26 mouse cellular contexts compared by ENCODE assay signal in the genomic region with DNA sequence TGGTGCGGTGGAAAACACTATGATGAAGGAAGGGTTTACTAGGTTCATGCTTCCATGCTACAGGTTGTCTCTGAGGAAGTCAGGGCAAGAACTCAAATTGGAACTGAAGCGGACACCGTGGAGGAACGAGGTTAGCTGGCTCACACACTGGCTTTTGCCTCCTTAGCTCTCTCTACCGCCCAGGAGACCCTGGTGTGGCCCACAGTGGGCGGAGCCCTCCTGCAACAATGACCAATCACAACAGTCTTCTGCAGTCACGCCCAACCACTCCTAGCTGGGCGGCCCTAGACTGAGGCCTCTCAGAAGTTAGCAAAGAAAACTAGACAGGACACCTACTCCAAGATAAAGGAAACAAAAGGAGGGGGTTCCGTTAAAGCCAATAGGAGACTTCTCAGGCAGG. TPM values are rescaled to one million over a fixed set of nuclear protein-coding genes. Genes with fewer than 3 reads are reported as not detected.
DNase-seq lines count a peak whose midpoint lies in the region; ATAC-seq lines count a peak whose summit lies in the region.
"Had no signal": no experiment of that assay in that cellular context is flagged by ENCODE, and none has a peak within 500 bp of the region (broad histone marks: within the 10 kb centered on the region; RNA-seq: fewer than 3 reads in every experiment).

No protein-coding gene starts in this region.

- H3K27me3 ChIP-seq in midbrain, embryonic 11.5 days (ENCODE audit: control insufficient read depth, insufficient read depth, low read length): no peaks in the 10 kb centered on the region
- H3K27me3 ChIP-seq in midbrain, embryonic 15.5 days (replicated peaks): no peaks in the 10 kb centered on the region
- H3K27me3 ChIP-seq in liver, embryonic 11.5 days (replicated peaks; ENCODE audit: control insufficient read depth, insufficient read depth, low read length): no peaks in the 10 kb centered on the region
- H3K27me3 ChIP-seq: embryonic facial prominence, embryonic 13.5 days; heart, embryonic 13.5 days; neural tube, embryonic 13.5 days had no signal

- no peaks in the 10 kb centered on the region for H3K36me3 ChIP-seq in midbrain, embryonic 11.5 days (ENCODE audit: control insufficient read depth, insufficient read depth, low read length)
- 0 out of 2 replicates have a peak, but pooled peaks cover 4% of the 10 kb centered on the region for H3K36me3 ChIP-seq in midbrain, embryonic 15.5 days (replicated peaks)
- H3K36me3 ChIP-seq in liver, embryonic 11.5 days (ENCODE audit: control insufficient read depth, insufficient read depth, low read length): no peaks in the 10 kb centered on the region
- H3K36me3 ChIP-seq: limb, embryonic 10.5 days had no signal

- ATAC-seq in midbrain, embryonic 11.5 days (ENCODE audit: low FRiP score): no peak
- ATAC-seq in midbrain, embryonic 15.5 days (replicated peaks): no peak
- peak; percentile 88 for ATAC-seq in liver, embryonic 11.5 days (replicated peaks; ENCODE audit: low FRiP score)
- ATAC-seq: forebrain, embryonic 14.5 days; midbrain, embryonic 16.5 days had no signal

- no peak overlapping the region for H3K4me2 ChIP-seq in midbrain, embryonic 11.5 days
- no peak overlapping the region for H3K4me2 ChIP-seq in midbrain, embryonic 15.5 days
- no peak overlapping the region for H3K4me2 ChIP-seq in liver, embryonic 11.5 days
- H3K4me2 ChIP-seq: embryonic facial prominence, embryonic 13.5 days; heart, embryonic 13.5 days; neural tube, embryonic 13.5 days had no signal

- no peak overlapping the region for H3K4me3 ChIP-seq in midbrain, embryonic 11.5 days (ENCODE audit: low read depth, low read length)
- H3K4me3 ChIP-seq in midbrain, embryonic 15.5 days: no peak overlapping the region
- H3K4me3 ChIP-seq in liver, embryonic 11.5 days (ENCODE audit: low read depth, low read length): no peak overlapping the region
- H3K4me3 ChIP-seq: embryonic facial prominence, embryonic 13.5 days; erythroblast, embryonic 14.5 days; heart, embryonic 13.5 days; limb, embryonic 10.5 days; myocyte; neural tube, embryonic 13.5 days had no signal

- peak; percentile 31 for DNase-seq in midbrain, embryonic 11.5 days (ENCODE audit: low spot score, missing footprints)
- DNase-seq in R1 (ENCODE audit: low read depth, low spot score): peak; percentile 90
- DNase-seq in liver, embryonic 11.5 days (ENCODE audit: low spot score): no peak
- no peak for DNase-seq in cerebellum, adult 11-12 months
- no peak for DNase-seq in left cerebral cortex, postnatal 25 days (ENCODE audit: low spot score in 2 of 2)
- no peak for DNase-seq in adrenal gland, postnatal 25 days
- DNase-seq: adrenal gland, postnatal 14 days; cerebellum, adult 11 months; cerebellum, postnatal 10 days; heart, postnatal 14 days; kidney, adult 8-10 months; kidney, postnatal 10 days; lung, postnatal 4 days; retina, postnatal 1 day; right cerebral cortex, postnatal 25 days; spleen, adult 18-20 months; thymus, postnatal 25 days had no signal

- no peaks in the 10 kb centered on the region for H3K9me3 ChIP-seq in midbrain, embryonic 11.5 days (ENCODE audit: control insufficient read depth, low read length)
- H3K9me3 ChIP-seq in midbrain, embryonic 15.5 days: no peaks in the 10 kb centered on the region
- no peaks in the 10 kb centered on the region for H3K9me3 ChIP-seq in liver, embryonic 11.5 days (ENCODE audit: control insufficient read depth, low read length)
- H3K9me3 ChIP-seq: heart, embryonic 13.5 days; limb, embryonic 10.5 days; neural tube, embryonic 13.5 days had no signal

- H3K27ac ChIP-seq in midbrain, embryonic 11.5 days (ENCODE audit: low read depth, low read length): no peak overlapping the region
- H3K27ac ChIP-seq in midbrain, embryonic 15.5 days: no peak overlapping the region
- no peak overlapping the region for H3K27ac ChIP-seq in liver, embryonic 11.5 days (ENCODE audit: low read depth, low read length)
- H3K27ac ChIP-seq: embryonic facial prominence, embryonic 13.5 days; heart, embryonic 13.5 days; limb, embryonic 10.5 days; neural tube, embryonic 13.5 days had no signal

- H3K9ac ChIP-seq in midbrain, embryonic 11.5 days (ENCODE audit: low read length): no peak overlapping the region
- no peak overlapping the region for H3K9ac ChIP-seq in midbrain, embryonic 15.5 days
- H3K9ac ChIP-seq in liver, embryonic 11.5 days (ENCODE audit: low read depth, low read length): no peak overlapping the region
- H3K9ac ChIP-seq: embryonic facial prominence, embryonic 13.5 days; heart, embryonic 13.5 days; neural tube, embryonic 13.5 days had no signal

- intact Hi-C loops in left cerebral cortex, postnatal 25 days (cut with DNase I): no loop called here

- WGBS in midbrain, embryonic 11.5 days: 75% methylated on average over 9 of the region's 9 CpGs
- WGBS in midbrain, embryonic 15.5 days: 73% methylated on average over 9 of the region's 9 CpGs
- 64% methylated on average over 9 of the region's 9 CpGs for WGBS in liver, embryonic 11.5 days

- no peaks in the 10 kb centered on the region for H3K4me1 ChIP-seq in midbrain, embryonic 11.5 days (ENCODE audit: control insufficient read depth, insufficient read depth, low read length)
- no peaks in the 10 kb centered on the region for H3K4me1 ChIP-seq in midbrain, embryonic 15.5 days
- H3K4me1 ChIP-seq in liver, embryonic 11.5 days (replicated peaks; ENCODE audit: control insufficient read depth, insufficient read depth, low read length): no peaks in the 10 kb centered on the region
- H3K4me1 ChIP-seq: embryonic facial prominence, embryonic 13.5 days; neural tube, embryonic 13.5 days had no signal

RNA-seq across cellular contexts. Expression of a gene that starts 36.3 kb away (rescaled TPM):
- polyA plus RNA-seq in midbrain, embryonic 11.5 days (2014; fragmentation: Nextera tagmentation; extraction: Ambion mirVana): 18.1 and 19.6 TPM in 2 replicates
- polyA plus RNA-seq in midbrain, embryonic 15.5 days (2015; fragmentation: Nextera tagmentation; extraction: Ambion mirVana): 68.6 and 69.4 TPM in 2 replicates
- polyA plus RNA-seq in liver, embryonic 11.5 days (2014; fragmentation: Nextera tagmentation; extraction: Ambion mirVana): 25.6 and 29.2 TPM in 2 replicates
- total RNA-seq in left cerebral cortex, postnatal 25 days (2021): 100 to 1,000 TPM; 147 to 179 TPM
- total RNA-seq in adrenal gland, postnatal 25 days (2021): 51.9 and 61.8 TPM in 2 replicates

Comparison
In these comparisons a context has a peak if more than half of its experiments do, and no peak if none do; other contexts are left out.
1. DNase-seq: peak in midbrain, embryonic 11.5 days (single experiment) and R1 (single experiment); none in liver, embryonic 11.5 days (single experiment), cerebellum, adult 11-12 months (single experiment), left cerebral cortex, postnatal 25 days (0 of 2) and adrenal gland, postnatal 25 days (single experiment).